Comparison of ENCODE assay signal across 11 mouse cellular contexts in the genomic region with DNA sequence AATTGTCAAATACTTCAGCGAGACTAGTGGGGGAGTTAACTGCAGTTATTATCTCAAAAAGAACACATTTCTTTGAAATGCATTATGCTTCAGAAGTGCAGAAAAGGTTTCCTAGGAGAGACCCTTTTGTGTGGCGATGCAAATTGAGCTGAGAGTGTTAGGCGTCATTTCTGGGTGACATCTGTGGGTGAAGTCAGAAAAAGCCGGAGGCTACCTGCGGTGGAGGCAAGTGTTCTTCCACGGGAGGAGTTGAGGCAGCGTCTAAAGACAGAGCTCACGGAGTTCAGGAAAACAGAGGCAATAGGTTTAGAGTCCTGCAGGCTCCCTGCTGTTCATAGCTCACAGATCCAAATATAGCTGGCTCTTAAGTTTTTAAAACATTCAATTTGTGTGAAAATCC. TPM values are rescaled to one million over a fixed set of nuclear protein-coding genes. Genes with fewer than 3 reads are reported as not detected.
A peak's percentile ranks its signal among the peaks of the same experiment; 100 is the strongest.
DNase-seq lines count a peak whose midpoint lies in the region; ATAC-seq lines count a peak whose summit lies in the region.
"Had no signal": no experiment of that assay in that cellular context is flagged by ENCODE, and none has a peak within 500 bp of the region (broad histone marks: within the 10 kb centered on the region; RNA-seq: fewer than 3 reads in every experiment).

No protein-coding gene starts in this region.

- 25% methylated on average over 8 of the region's 8 CpGs for WGBS in heart, embryonic 12.5 days
- WGBS in lung, embryonic 16.5 days: 32% methylated on average over 8 of the region's 8 CpGs
- WGBS in hindbrain, embryonic 15.5 days: 6% methylated on average over 8 of the region's 8 CpGs
- WGBS in stomach, embryonic 15.5 days: 27% methylated on average over 8 of the region's 8 CpGs

- H3K27ac ChIP-seq in heart, embryonic 12.5 days (ENCODE audit: poor library complexity, severe bottlenecking): no peak overlapping the region
- no peak overlapping the region for H3K27ac ChIP-seq in lung, embryonic 16.5 days (ENCODE audit: low read length)
- no peak overlapping the region for H3K27ac ChIP-seq in hindbrain, embryonic 15.5 days (replicated peaks)
- H3K27ac ChIP-seq in stomach, embryonic 15.5 days: no peak overlapping the region

- H3K36me3 ChIP-seq in heart, embryonic 12.5 days: no peaks in the 10 kb centered on the region
- H3K36me3 ChIP-seq in lung, embryonic 16.5 days (ENCODE audit: control insufficient read depth, insufficient read depth, low read length): no peaks in the 10 kb centered on the region
- H3K36me3 ChIP-seq in hindbrain, embryonic 15.5 days: no peaks in the 10 kb centered on the region
- H3K36me3 ChIP-seq in stomach, embryonic 15.5 days: no peaks in the 10 kb centered on the region

- H3K4me1 ChIP-seq in heart, embryonic 12.5 days (replicated peaks): no peaks in the 10 kb centered on the region; the same call in 1 of the 2 replicates
- H3K4me1 ChIP-seq in lung, embryonic 16.5 days (replicated peaks; ENCODE audit: control insufficient read depth, insufficient read depth, low read length): no peaks in the 10 kb centered on the region
- peaks cover 13% of the 10 kb centered on the region for H3K4me1 ChIP-seq in hindbrain, embryonic 15.5 days (replicated peaks)
- H3K4me1 ChIP-seq in stomach, embryonic 15.5 days: no peaks in the 10 kb centered on the region

- H3K27me3 ChIP-seq in heart, embryonic 12.5 days (replicated peaks): no peaks in the 10 kb centered on the region
- H3K27me3 ChIP-seq in lung, embryonic 16.5 days (ENCODE audit: control insufficient read depth, insufficient read depth, low read depth, low read length): no peaks in the 10 kb centered on the region
- H3K27me3 ChIP-seq in hindbrain, embryonic 15.5 days: no peaks in the 10 kb centered on the region
- H3K27me3 ChIP-seq in stomach, embryonic 15.5 days (replicated peaks): no peaks in the 10 kb centered on the region

- H3K4me2 ChIP-seq in heart, embryonic 12.5 days: peak overlapping the region; percentile 37
- peak overlapping the region; percentile 23; the same call in 1 of the 2 replicates for H3K4me2 ChIP-seq in lung, embryonic 16.5 days (ENCODE audit: low read depth, low read length)
- H3K4me2 ChIP-seq in hindbrain, embryonic 15.5 days: peak overlapping the region; percentile 47
- H3K4me2 ChIP-seq in stomach, embryonic 15.5 days: peak overlapping the region; percentile 10; the same call in 1 of the 2 replicates

- no peak for DNase-seq in heart, postnatal 4 days
- no peak for DNase-seq in lung, postnatal 4 days
- no peak for DNase-seq in testis, postnatal 14 days (ENCODE audit: low spot score)
- no peak for DNase-seq in layer of hippocampus, postnatal 10 days (ENCODE audit: low spot score in 2 of 2)
- DNase-seq: cerebellum, adult 11-12 months; lung, postnatal 14 days; thymus, adult 18-20 months had no signal

- no peaks in the 10 kb centered on the region for H3K9me3 ChIP-seq in heart, embryonic 12.5 days (replicated peaks)
- H3K9me3 ChIP-seq in lung, embryonic 16.5 days (ENCODE audit: control insufficient read depth, low read length): no peaks in the 10 kb centered on the region
- no peaks in the 10 kb centered on the region for H3K9me3 ChIP-seq in hindbrain, embryonic 15.5 days
- no peaks in the 10 kb centered on the region for H3K9me3 ChIP-seq in stomach, embryonic 15.5 days

- ATAC-seq in heart, embryonic 12.5 days (ENCODE audit: insufficient number of reproducible peaks, low FRiP score): no peak
- no peak for ATAC-seq in lung, embryonic 16.5 days (ENCODE audit: low read depth)
- no peak for ATAC-seq in hindbrain, embryonic 15.5 days (ENCODE audit: low FRiP score, low read depth)
- no peak for ATAC-seq in stomach, embryonic 15.5 days (ENCODE audit: insufficient read depth, low FRiP score, low read depth)

- no peak overlapping the region for H3K9ac ChIP-seq in heart, embryonic 12.5 days
- no peak overlapping the region for H3K9ac ChIP-seq in lung, embryonic 16.5 days (ENCODE audit: low read length)
- H3K9ac ChIP-seq in hindbrain, embryonic 15.5 days: no peak overlapping the region
- H3K9ac ChIP-seq in stomach, embryonic 15.5 days: no peak overlapping the region

- no peak overlapping the region for H3K4me3 ChIP-seq in heart, embryonic 12.5 days
- no peak overlapping the region for H3K4me3 ChIP-seq in lung, embryonic 16.5 days (ENCODE audit: low read length)
- H3K4me3 ChIP-seq in hindbrain, embryonic 15.5 days: peak overlapping the region; percentile 21
- H3K4me3 ChIP-seq in stomach, embryonic 15.5 days (replicated peaks): no peak overlapping the region

RNA-seq across cellular contexts. Expression of a gene that starts 44.1 kb away (rescaled TPM):
- 2.5 and 2.8 TPM in 2 replicates for polyA plus RNA-seq in heart, embryonic 12.5 days (2016; fragmentation: Nextera tagmentation; extraction: Ambion mirVana)
- total RNA-seq in heart, postnatal 4 days (2021): 10 to 100 TPM; 14.5 to 17.3 TPM
- 1.8 and 2.8 TPM in 2 replicates for polyA plus RNA-seq in lung, embryonic 16.5 days (2015; fragmentation: Nextera tagmentation; extraction: Ambion mirVana)
- polyA plus RNA-seq in hindbrain, embryonic 15.5 days (2015; fragmentation: Nextera tagmentation; extraction: Ambion mirVana): 3.5 and 5.0 TPM in 2 replicates
- polyA plus RNA-seq in stomach, embryonic 15.5 days (2015; fragmentation: Nextera tagmentation; extraction: Ambion mirVana): 1.7 TPM in 2 replicates
- total RNA-seq in layer of hippocampus, postnatal 10 days (2021): 10 to 100 TPM; 62.3 to 63.5 TPM
